Mouse (Mus musculus): ENCODE measurements around the gene Olfr1412. TPM values are rescaled to one million over a fixed set of nuclear protein-coding genes. Genes with fewer than 3 reads are reported as not detected.
A peak's percentile ranks its signal among the peaks of the same experiment; 100 is the strongest.

Olfr1412 gene
- polyA plus RNA-seq, 1 experiment from 2014 or later, result not detected

- no peak for ATAC-seq (ENCODE audit: insufficient read depth, low FRiP score, low TSS enrichment)
- H3K4me2 ChIP-seq (ENCODE audit: low read depth), result no peak overlapping the region
- H3K9ac ChIP-seq (ENCODE audit: low read length), result no peak overlapping the region
- H3K36me3 ChIP-seq (ENCODE audit: control insufficient read depth, insufficient read depth, low read length), result peaks cover 2% of the 10 kb centered on the region; the same call in 1 of the 2 replicates
- H3K27me3 ChIP-seq (ENCODE audit: control insufficient read depth, insufficient read depth, low read length), result no peaks in the 10 kb centered on the region
- 84% methylated on average over 8 of the region's 8 CpGs for WGBS
- no peak overlapping the region for H3K4me3 ChIP-seq (ENCODE audit: low read depth, low read length)
- H3K27ac ChIP-seq (ENCODE audit: low read depth, low read length), result no peak overlapping the region
- H3K9me3 ChIP-seq (ENCODE audit: control insufficient read depth, low read length), result no peaks in the 10 kb centered on the region
- DNase-seq (ENCODE audit: low spot score), result no peak
- H3K4me1 ChIP-seq (ENCODE audit: control insufficient read depth, insufficient read depth, low read length), result no peaks in the 10 kb centered on the region
These were observed 48.1 kb downstream of the Olfr1412 start for GRCm38 (mm10) chr1:92633726-92634125.

GRCm38 (mm10) chr1:92634569-92634968 is 49.0 kb downstream of the Olfr1412 start:
- H3K36me3 ChIP-seq (ENCODE audit: control insufficient read depth, insufficient read depth, low read length), result peaks cover 2% of the 10 kb centered on the region; the same call in 1 of the 2 replicates
- H3K4me3 ChIP-seq (ENCODE audit: low read depth, low read length), result no peak overlapping the region
- H3K9me3 ChIP-seq (ENCODE audit: control insufficient read depth, low read length), result no peaks in the 10 kb centered on the region
- WGBS, result 59% methylated on average over 1 of the region's 1 CpGs
- ATAC-seq (ENCODE audit: insufficient read depth, low FRiP score, low TSS enrichment) (no peak), DNase-seq (ENCODE audit: low spot score) (no peak)
- H3K27me3 ChIP-seq (ENCODE audit: control insufficient read depth, insufficient read depth, low read length), result no peaks in the 10 kb centered on the region
- H3K4me1 ChIP-seq (ENCODE audit: control insufficient read depth, insufficient read depth, low read length), result no peaks in the 10 kb centered on the region
- no peak overlapping the region for H3K4me2 ChIP-seq (ENCODE audit: low read depth)
- no peak overlapping the region for H3K9ac ChIP-seq (ENCODE audit: low read length)
- H3K27ac ChIP-seq (ENCODE audit: low read depth, low read length), result no peak overlapping the region

DNA sequence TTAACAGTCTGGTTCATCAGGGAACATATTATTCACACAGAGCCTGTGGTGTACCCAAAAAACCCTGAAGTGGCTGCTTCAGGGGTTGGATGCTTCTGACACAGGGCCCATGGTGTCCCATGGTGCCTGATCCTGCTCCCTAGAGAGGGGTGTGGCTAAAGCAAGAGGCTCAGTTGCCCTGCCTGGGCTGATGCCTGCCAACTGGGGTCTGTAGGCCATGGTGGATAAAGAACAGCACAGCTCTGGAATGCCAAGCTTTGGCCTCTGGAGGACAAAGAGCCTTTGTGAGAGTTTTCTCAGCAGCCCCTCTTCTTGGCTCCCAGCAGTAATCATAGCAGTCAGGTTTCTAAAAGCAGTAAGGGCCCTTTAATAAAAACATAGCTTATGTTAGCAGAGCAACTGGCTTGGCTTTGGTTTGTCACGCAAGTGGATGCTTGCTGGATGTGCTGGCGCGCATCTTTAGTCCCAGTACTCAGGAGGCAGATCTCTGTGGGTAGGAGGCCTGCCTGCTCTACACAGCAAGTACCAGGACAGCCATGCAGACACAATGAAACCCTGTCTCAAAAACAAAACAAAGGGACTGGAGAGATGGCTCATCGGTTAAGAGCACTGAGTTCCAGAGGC is 49.5 kb downstream of the Olfr1412 start:
- Histone ChIP-seq H3K9ac (ENCODE audit: low read length) (no peak overlapping the region), H3K27ac (ENCODE audit: low read depth, low read length) (no peak overlapping the region), H3K36me3 (ENCODE audit: control insufficient read depth, insufficient read depth, low read length) (peaks cover 2% of the 10 kb centered on the region; the same call in 1 of the 2 replicates), H3K4me2 (ENCODE audit: low read depth) (no peak overlapping the region), H3K4me3 (ENCODE audit: low read depth, low read length) (no peak overlapping the region), H3K4me1 (ENCODE audit: control insufficient read depth, insufficient read depth, low read length) (no peaks in the 10 kb centered on the region), H3K9me3 (ENCODE audit: control insufficient read depth, low read length) (no peaks in the 10 kb centered on the region), H3K27me3 (ENCODE audit: control insufficient read depth, insufficient read depth, low read length) (no peaks in the 10 kb centered on the region)
- 82% methylated on average over 4 of the region's 4 CpGs for whole genome bisulfite sequencing
- ATAC-seq (ENCODE audit: insufficient read depth, low FRiP score, low TSS enrichment), result 0 out of 2 replicates have a peak, but pooled peaks have one; percentile 38
- DNase-seq (ENCODE audit: low spot score), result peak; percentile 17

- Histone ChIP-seq H3K9ac (ENCODE audit: low read length) (no peak overlapping the region), H3K4me2 (ENCODE audit: low read depth) (no peak overlapping the region), H3K27me3 (ENCODE audit: control insufficient read depth, insufficient read depth, low read length) (no peaks in the 10 kb centered on the region), H3K4me3 (ENCODE audit: low read depth, low read length) (no peak overlapping the region), H3K9me3 (ENCODE audit: control insufficient read depth, low read length) (no peaks in the 10 kb centered on the region), H3K27ac (ENCODE audit: low read depth, low read length) (no peak overlapping the region), H3K4me1 (ENCODE audit: control insufficient read depth, insufficient read depth, low read length) (peaks cover 7% of the 10 kb centered on the region; the same call in 1 of the 2 replicates), H3K36me3 (ENCODE audit: control insufficient read depth, insufficient read depth, low read length) (peaks cover 2% of the 10 kb centered on the region; the same call in 1 of the 2 replicates)
- ATAC-seq (ENCODE audit: insufficient read depth, low FRiP score, low TSS enrichment), result no peak
- DNase-seq (ENCODE audit: low spot score), result no peak
- WGBS, result 89% methylated on average over 8 of the region's 8 CpGs
These were observed 50.4 kb downstream of the Olfr1412 start for GRCm38 (mm10) chr1:92636015-92636414.

DNA sequence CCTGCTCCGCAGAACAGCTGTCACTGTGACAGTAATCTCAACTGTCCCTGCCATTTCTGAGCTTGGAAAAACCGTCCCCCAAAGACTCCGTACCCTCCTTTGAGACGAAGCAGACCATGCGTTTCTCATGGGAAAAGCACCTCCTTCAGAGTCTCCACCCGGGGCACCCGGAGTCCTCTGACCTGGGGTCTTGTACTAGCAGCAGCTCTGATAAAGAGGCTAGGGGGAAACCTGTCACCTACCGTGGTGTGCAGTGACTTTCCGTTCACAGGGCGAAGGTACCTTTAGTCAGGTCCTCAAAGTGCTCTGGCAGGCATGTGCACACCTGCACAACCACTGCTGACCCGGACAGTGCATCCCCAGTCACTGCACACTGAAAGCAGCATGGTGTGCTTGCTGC is 51.1 kb downstream of the Olfr1412 start:
- Histone ChIP-seq H3K9ac (ENCODE audit: low read length) (no peak overlapping the region), H3K4me1 (ENCODE audit: control insufficient read depth, insufficient read depth, low read length) (peaks cover 7% of the 10 kb centered on the region; the same call in 1 of the 2 replicates), H3K36me3 (ENCODE audit: control insufficient read depth, insufficient read depth, low read length) (peaks cover 2% of the 10 kb centered on the region; the same call in 1 of the 2 replicates), H3K9me3 (ENCODE audit: control insufficient read depth, low read length) (no peaks in the 10 kb centered on the region), H3K4me3 (ENCODE audit: low read depth, low read length) (no peak overlapping the region), H3K27me3 (ENCODE audit: control insufficient read depth, insufficient read depth, low read length) (no peaks in the 10 kb centered on the region), H3K4me2 (ENCODE audit: low read depth) (no peak overlapping the region), H3K27ac (ENCODE audit: low read depth, low read length) (no peak overlapping the region)
- WGBS, result 95% methylated on average over 11 of the region's 11 CpGs
- no peak for ATAC-seq (ENCODE audit: insufficient read depth, low FRiP score, low TSS enrichment)
- no peak for DNase-seq (ENCODE audit: low spot score)

- H3K36me3 ChIP-seq (ENCODE audit: control insufficient read depth, insufficient read depth, low read length), result peaks cover 2% of the 10 kb centered on the region; the same call in 1 of the 2 replicates
- H3K27ac ChIP-seq (ENCODE audit: low read depth, low read length), result no peak overlapping the region
- H3K27me3 ChIP-seq (ENCODE audit: control insufficient read depth, insufficient read depth, low read length), result no peaks in the 10 kb centered on the region
- 90% methylated on average over 15 of the region's 15 CpGs for WGBS
- H3K4me1 ChIP-seq (ENCODE audit: control insufficient read depth, insufficient read depth, low read length), result peaks cover 7% of the 10 kb centered on the region; the same call in 1 of the 2 replicates
- no peak overlapping the region for H3K4me3 ChIP-seq (ENCODE audit: low read depth, low read length)
- no peak for ATAC-seq (ENCODE audit: insufficient read depth, low FRiP score, low TSS enrichment)
- no peak overlapping the region for H3K9ac ChIP-seq (ENCODE audit: low read length)
- no peaks in the 10 kb centered on the region for H3K9me3 ChIP-seq (ENCODE audit: control insufficient read depth, low read length)
- no peak for DNase-seq (ENCODE audit: low spot score)
- no peak overlapping the region for H3K4me2 ChIP-seq (ENCODE audit: low read depth)
These were observed 52.1 kb downstream of the Olfr1412 start for GRCm38 (mm10) chr1:92637501-92638172.

- Histone ChIP-seq H3K4me3 (ENCODE audit: low read depth, low read length) (no peak overlapping the region), H3K9me3 (ENCODE audit: control insufficient read depth, low read length) (no peaks in the 10 kb centered on the region), H3K27me3 (ENCODE audit: control insufficient read depth, insufficient read depth, low read length) (no peaks in the 10 kb centered on the region), H3K4me1 (ENCODE audit: control insufficient read depth, insufficient read depth, low read length) (peaks cover 7% of the 10 kb centered on the region; the same call in 1 of the 2 replicates), H3K9ac (ENCODE audit: low read length) (no peak overlapping the region), H3K36me3 (ENCODE audit: control insufficient read depth, insufficient read depth, low read length) (peaks cover 2% of the 10 kb centered on the region; the same call in 1 of the 2 replicates), H3K4me2 (ENCODE audit: low read depth) (no peak overlapping the region), H3K27ac (ENCODE audit: low read depth, low read length) (no peak overlapping the region)
- no peak for DNase-seq (ENCODE audit: low spot score)
- 87% methylated on average over 3 of the region's 3 CpGs for WGBS
- no peak for ATAC-seq (ENCODE audit: insufficient read depth, low FRiP score, low TSS enrichment)
These were observed 52.6 kb downstream of the Olfr1412 start for GRCm38 (mm10) chr1:92638181-92638580.

GRCm38 (mm10) chr1:92638736-92639135 is 53.2 kb downstream of the Olfr1412 start:
- no peak overlapping the region for H3K27ac ChIP-seq (ENCODE audit: low read depth, low read length)
- 92% methylated on average over 4 of the region's 4 CpGs for WGBS
- H3K36me3 ChIP-seq (ENCODE audit: control insufficient read depth, insufficient read depth, low read length), result peaks cover 2% of the 10 kb centered on the region; the same call in 1 of the 2 replicates
- H3K27me3 ChIP-seq (ENCODE audit: control insufficient read depth, insufficient read depth, low read length), result no peaks in the 10 kb centered on the region
- no peak overlapping the region for H3K4me3 ChIP-seq (ENCODE audit: low read depth, low read length)
- no peaks in the 10 kb centered on the region for H3K9me3 ChIP-seq (ENCODE audit: control insufficient read depth, low read length)
- H3K9ac ChIP-seq (ENCODE audit: low read length), result no peak overlapping the region
- H3K4me2 ChIP-seq (ENCODE audit: low read depth), result no peak overlapping the region
- DNase-seq (ENCODE audit: low spot score) (no peak), ATAC-seq (ENCODE audit: insufficient read depth, low FRiP score, low TSS enrichment) (no peak)
- peaks cover 7% of the 10 kb centered on the region; the same call in 1 of the 2 replicates for H3K4me1 ChIP-seq (ENCODE audit: control insufficient read depth, insufficient read depth, low read length)
